Mouse (Mus musculus) stomach, embryonic 16.5 days (tissue): ENCODE data around the gene Rnf40. TPM values are rescaled to one million over a fixed set of nuclear protein-coding genes. Genes with fewer than 3 reads are reported as not detected.
A peak's percentile ranks its signal among the peaks of the same experiment; 100 is the strongest.
"Not testable (repeated sequence)": the region's sequence is repeated elsewhere in the genome, so short reads cannot be mapped to it uniquely, and the experiment has no call there.

ENCODE experiments used
- ATAC-seq: fragments of 200-750 bp; cut with Nextera tagmentation; 2 replicates; pipeline ENCODE4 v1.8.0; 2017; ENCODE audit warnings: moderate number of reproducible peaks, moderate TSS enrichment; ENCODE audit not compliant: insufficient read depth, low FRiP score
- H3K27ac ChIP-seq: fragments of 300-500 bp; sonication (generic); 2 replicates; pipeline ENCODE4 v1.5.1; 2014; ENCODE audit warnings: low read length
- H3K27me3 ChIP-seq: fragments of 300-500 bp; sonication (generic); 2 replicates; pipeline ENCODE4 v1.6.1; 2014; ENCODE audit warnings: low read length, control low read depth, mixed read lengths; ENCODE audit not compliant: control insufficient read depth, insufficient read depth
- H3K36me3 ChIP-seq: fragments of 300-500 bp; sonication (generic); 2 replicates; pipeline ENCODE4 v1.6.1; 2014; ENCODE audit warnings: low read length; ENCODE audit not compliant: control insufficient read depth, insufficient read depth
- H3K4me1 ChIP-seq: fragments of 300-500 bp; sonication (generic); 2 replicates; pipeline ENCODE4 v1.6.1; 2014; ENCODE audit warnings: low read length, control low read depth, mixed read lengths; ENCODE audit not compliant: control insufficient read depth, insufficient read depth
- H3K4me2 ChIP-seq: fragments of 300-500 bp; sonication (generic); 2 replicates; pipeline ENCODE4 v1.6.1; 2014; ENCODE audit warnings: low read depth, low read length, mixed read lengths
- H3K4me3 ChIP-seq: fragments of 300-500 bp; sonication (generic); replicated peaks from 2 replicates; pipeline ENCODE4 v1.5.1; 2014; ENCODE audit warnings: mild to moderate bottlenecking, low read length
- H3K9ac ChIP-seq: fragments of 300-500 bp; sonication (generic); 2 replicates; pipeline ENCODE4 v1.6.1; 2014; ENCODE audit warnings: low read length
- H3K9me3 ChIP-seq: fragments of 300-500 bp; sonication (generic); replicated peaks from 2 replicates; pipeline ENCODE4 v1.6.1; 2016; ENCODE audit warnings: low read length, control low read depth; ENCODE audit not compliant: control insufficient read depth
- WGBS: fragments of 180-500 bp; shearing (Covaris S2); extraction: QIAGEN DNeasy Blood & Tissue Kit; methylation state at CpG from one replicate; pipeline ENCODE4 v1.1.7; 2014; 5-methylcytosine and 5-hydroxymethylcytosine counted together
- polyA plus RNA-seq: library from polyadenylated mRNA; unstranded; fragments of >200 nt; fragmentation: Nextera tagmentation; extraction: Ambion mirVana; gene quantifications from 2 replicates; pipeline ENCODE4 v1.2.1, GENCODE M21; 2015

Rnf40 gene
- polyA plus RNA-seq, 1 experiment from 2014 or later = 41.6 TPM

DNA sequence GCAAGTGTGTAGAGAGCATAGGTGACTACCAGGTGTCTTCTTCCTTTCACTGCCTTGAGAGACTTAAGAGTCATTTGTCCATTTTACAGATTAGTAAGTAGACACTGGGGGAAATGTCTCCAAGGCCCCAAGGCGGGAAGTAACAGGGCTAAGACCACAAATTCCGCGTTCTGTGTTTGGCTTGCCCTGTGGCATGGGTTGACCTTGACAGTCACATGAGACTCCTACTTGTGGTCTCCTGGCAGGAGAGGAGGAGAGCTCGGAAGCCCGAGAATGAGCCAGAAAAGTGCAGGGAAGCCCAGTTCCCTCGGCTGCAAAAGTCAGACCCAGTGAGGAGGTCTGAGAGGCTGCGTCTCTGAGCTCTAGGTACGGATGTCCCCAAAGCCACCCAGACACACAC is 24.9 kb downstream of the Rnf40 start:
- H3K36me3 ChIP-seq = peaks cover 43% of the 10 kb centered on the region
- H3K4me3 ChIP-seq = no peak overlapping the region
- no peak for ATAC-seq
- H3K4me2 ChIP-seq = no peak overlapping the region
- peak overlapping the region; percentile 96; the same call in 1 of the 2 replicates for H3K9ac ChIP-seq
- 85% methylated on average over 8 of the region's 8 CpGs for WGBS
- H3K9me3 ChIP-seq = 0 out of 2 replicates have a peak, but pooled peaks cover 6% of the 10 kb centered on the region
- H3K4me1 ChIP-seq = peaks cover 16% of the 10 kb centered on the region
- H3K27me3 ChIP-seq = no peaks in the 10 kb centered on the region
- no peak overlapping the region for H3K27ac ChIP-seq

DNA sequence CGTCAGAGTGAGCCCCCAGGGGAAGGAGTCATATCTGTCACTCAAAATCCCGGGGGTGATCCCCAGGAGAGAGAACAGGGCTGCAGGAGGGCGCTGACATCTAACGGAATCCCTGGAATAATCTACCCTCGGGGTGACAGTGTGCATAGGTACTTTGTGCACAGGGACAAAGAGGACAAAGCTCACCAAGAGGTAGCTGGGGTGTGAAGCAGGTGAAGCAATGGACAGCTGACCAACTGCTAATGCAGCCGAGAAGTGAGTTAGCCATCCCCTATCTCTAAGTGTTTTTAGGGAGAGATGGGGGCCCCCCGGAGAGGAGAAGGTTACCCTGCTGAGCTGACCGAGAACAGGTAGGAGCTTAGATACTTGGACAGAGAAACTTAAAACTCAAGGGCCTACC is 25.5 kb downstream of the Rnf40 start:
- H3K27ac ChIP-seq = peak overlapping the region; percentile 89
- WGBS = 26% methylated on average over 8 of the region's 8 CpGs
- peak overlapping the region; percentile 96 for H3K9ac ChIP-seq

GRCm38 (mm10) chr7:127614511-127614890 is 25.9 kb downstream of the Rnf40 start:
- Histone ChIP-seq H3K9me3 (0 out of 2 replicates have a peak, but pooled peaks cover 6% of the 10 kb centered on the region), H3K4me1 (peaks cover 16% of the 10 kb centered on the region), H3K9ac (peak overlapping the region; percentile 96), H3K27ac (peak overlapping the region; percentile 89), H3K4me2 (peak overlapping the region; percentile 79), H3K27me3 (no peaks in the 10 kb centered on the region), H3K36me3 (peaks cover 34% of the 10 kb centered on the region), H3K4me3 (peak overlapping the region; percentile 100)
- WGBS = 0% methylated on average over 41 of the region's 44 CpGs
- ATAC-seq = peak; percentile 45; the same call in 1 of the 2 replicates

More for the DNA sequence above, 25.5 kb downstream of the Rnf40 start:
- peak overlapping the region; percentile 100 for H3K4me3 ChIP-seq
- peaks cover 37% of the 10 kb centered on the region for H3K36me3 ChIP-seq
- 0 out of 2 replicates have a peak, but pooled peaks cover 6% of the 10 kb centered on the region for H3K9me3 ChIP-seq
- no peak for ATAC-seq
- peaks cover 16% of the 10 kb centered on the region for H3K4me1 ChIP-seq
- H3K4me2 ChIP-seq = peak overlapping the region; percentile 79
- no peaks in the 10 kb centered on the region for H3K27me3 ChIP-seq

DNA sequence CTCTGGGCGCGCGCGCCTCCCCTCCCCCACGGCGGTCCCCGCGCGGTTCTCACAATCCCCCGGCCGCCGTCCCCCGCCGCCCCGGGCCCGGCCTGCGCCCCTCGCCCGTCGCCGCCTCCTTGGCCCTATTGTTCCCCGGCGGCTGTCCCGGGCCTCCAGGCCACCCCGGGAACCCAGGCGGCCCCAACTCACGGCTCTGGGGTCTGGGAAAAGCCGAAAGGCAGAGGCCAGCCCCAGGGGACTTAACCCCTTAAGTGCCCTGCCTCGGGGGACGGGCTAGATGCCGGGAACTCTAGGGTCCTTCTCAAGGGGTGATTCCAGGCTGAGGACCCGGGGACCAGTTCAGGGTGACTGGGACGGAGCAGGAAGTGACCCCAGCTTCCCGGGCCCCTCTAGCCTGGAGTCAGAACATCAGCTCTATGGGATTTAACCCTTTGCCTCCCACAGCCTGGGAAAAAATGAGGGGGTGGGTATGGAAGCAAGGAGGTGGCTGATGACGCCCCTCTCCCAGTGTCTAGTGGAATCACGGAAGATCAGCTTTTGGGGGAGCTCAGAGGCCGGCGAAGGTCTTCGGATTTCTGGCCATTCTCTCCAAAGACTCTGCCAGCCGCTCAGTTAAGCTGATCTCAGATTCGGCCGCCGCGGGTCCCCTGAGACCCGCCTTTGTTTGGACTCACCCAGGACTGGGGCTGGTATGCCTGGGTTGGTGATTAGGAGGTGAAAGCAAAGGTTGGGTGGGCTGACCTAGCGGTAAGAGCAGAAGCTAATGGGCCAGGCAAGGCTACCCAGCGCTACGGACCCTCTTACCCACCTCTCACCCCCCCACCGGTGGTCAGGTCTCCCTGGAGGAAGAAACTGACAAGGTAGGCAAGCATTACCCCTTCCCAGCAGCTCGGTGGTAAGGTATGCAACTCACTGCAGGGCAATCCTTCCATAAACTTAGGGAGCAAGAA is 26.6 kb downstream of the Rnf40 start, which contains the start of gene Zfp629:
TSS of gene Zfp629 (minus strand) at position 907 of the 953 bp plus-strand sequence.
- Histone ChIP-seq H3K4me2 (peak within 1 kb of the TSS; percentile 79), H3K27me3 (no peaks in the 10 kb centered on the region), H3K9ac (peak within 1 kb of the TSS; percentile 96), H3K36me3 (peaks cover 27% of the 10 kb centered on the region), H3K4me3 (peak within 1 kb of the TSS; percentile 100), H3K27ac (peak within 1 kb of the TSS; percentile 89), H3K4me1 (peaks cover 16% of the 10 kb centered on the region), H3K9me3 (0 out of 2 replicates have a peak, but pooled peaks cover 6% of the 10 kb centered on the region)
- under 1% methylated on average over 49 of the region's 50 CpGs for WGBS
- ATAC-seq = peak; percentile 91

GRCm38 (mm10) chr7:127616336-127616735 is 27.8 kb downstream of the Rnf40 start:
- Histone ChIP-seq H3K27ac (no peak overlapping the region), H3K9me3 (0 out of 2 replicates have a peak, but pooled peaks cover 5% of the 10 kb centered on the region), H3K36me3 (peaks cover 15% of the 10 kb centered on the region), H3K27me3 (no peaks in the 10 kb centered on the region), H3K4me2 (no peak overlapping the region), H3K4me3 (no peak overlapping the region), H3K4me1 (peaks cover 16% of the 10 kb centered on the region), H3K9ac (no peak overlapping the region; the same call in 1 of the 2 replicates)
- ATAC-seq = no peak
- WGBS = 60% methylated on average over 1 of the region's 1 CpGs

DNA sequence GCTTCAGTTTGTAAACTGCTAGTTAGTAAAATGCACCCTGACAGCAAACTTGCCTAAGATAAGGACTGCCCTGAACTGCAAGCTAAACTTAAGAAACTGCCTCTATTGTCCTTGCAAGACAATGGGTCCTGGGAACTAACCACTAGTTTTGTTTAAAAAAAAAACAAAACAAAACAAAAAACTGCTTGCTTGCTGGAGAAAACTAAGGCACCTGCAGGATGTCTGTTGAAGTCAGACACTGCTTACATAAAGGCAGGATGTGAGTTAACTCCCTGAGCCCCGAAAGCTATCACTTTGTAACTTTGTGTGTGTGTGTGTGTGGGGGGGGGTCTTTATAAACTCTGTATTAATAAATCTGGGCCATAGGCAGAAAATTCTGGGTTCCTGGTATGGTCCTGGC is 28.3 kb downstream of the Rnf40 start:
- H3K4me3 ChIP-seq = no peak overlapping the region
- 47% methylated on average over 1 of the region's 1 CpGs for WGBS
- H3K4me2 ChIP-seq = no peak overlapping the region
- no peaks in the 10 kb centered on the region for H3K9me3 ChIP-seq
- no peak for ATAC-seq
- H3K27me3 ChIP-seq = no peaks in the 10 kb centered on the region
- H3K9ac ChIP-seq = no peak overlapping the region
- peaks cover 10% of the 10 kb centered on the region for H3K36me3 ChIP-seq
- H3K4me1 ChIP-seq = peaks cover 16% of the 10 kb centered on the region
- H3K27ac ChIP-seq = no peak overlapping the region

- WGBS = 58% methylated on average over 2 of the region's 2 CpGs
These were observed 29.4 kb downstream of the Rnf40 start for GRCm38 (mm10) chr7:127617962-127618361.

GRCm38 (mm10) chr7:127618402-127618801 is 29.8 kb downstream of the Rnf40 start:
- not testable (repeated sequence) for H3K27ac ChIP-seq, H3K9me3 ChIP-seq, ATAC-seq, H3K36me3 ChIP-seq, H3K4me2 ChIP-seq, H3K27me3 ChIP-seq, H3K4me3 ChIP-seq, H3K9ac ChIP-seq
- H3K4me1 ChIP-seq = peaks cover 16% of the 10 kb centered on the region
- 90% methylated on average over 6 of the region's 8 CpGs for WGBS

More at GRCm38 (mm10) chr7:127617962-127618361, 29.4 kb downstream of the Rnf40 start:
- Histone ChIP-seq H3K4me2 (no peak overlapping the region), H3K36me3 (no peaks in the 10 kb centered on the region), H3K9me3 (no peaks in the 10 kb centered on the region), H3K4me3 (no peak overlapping the region), H3K27ac (no peak overlapping the region), H3K9ac (no peak overlapping the region), H3K4me1 (peaks cover 16% of the 10 kb centered on the region), H3K27me3 (no peaks in the 10 kb centered on the region)
- ATAC-seq = no peak

- H3K27me3 ChIP-seq = no peaks in the 10 kb centered on the region
- ATAC-seq = no peak
- H3K36me3 ChIP-seq = no peaks in the 10 kb centered on the region
- H3K4me3 ChIP-seq = no peak overlapping the region
- H3K4me1 ChIP-seq = no peaks in the 10 kb centered on the region
- H3K4me2 ChIP-seq = no peak overlapping the region
- no peak overlapping the region for H3K9ac ChIP-seq
- H3K27ac ChIP-seq = no peak overlapping the region
- 98% methylated on average over 7 of the region's 7 CpGs for WGBS
- H3K9me3 ChIP-seq = no peaks in the 10 kb centered on the region
These were observed 37.5 kb downstream of the Rnf40 start for GRCm38 (mm10) chr7:127626039-127626438.
